In the genomic region with DNA sequence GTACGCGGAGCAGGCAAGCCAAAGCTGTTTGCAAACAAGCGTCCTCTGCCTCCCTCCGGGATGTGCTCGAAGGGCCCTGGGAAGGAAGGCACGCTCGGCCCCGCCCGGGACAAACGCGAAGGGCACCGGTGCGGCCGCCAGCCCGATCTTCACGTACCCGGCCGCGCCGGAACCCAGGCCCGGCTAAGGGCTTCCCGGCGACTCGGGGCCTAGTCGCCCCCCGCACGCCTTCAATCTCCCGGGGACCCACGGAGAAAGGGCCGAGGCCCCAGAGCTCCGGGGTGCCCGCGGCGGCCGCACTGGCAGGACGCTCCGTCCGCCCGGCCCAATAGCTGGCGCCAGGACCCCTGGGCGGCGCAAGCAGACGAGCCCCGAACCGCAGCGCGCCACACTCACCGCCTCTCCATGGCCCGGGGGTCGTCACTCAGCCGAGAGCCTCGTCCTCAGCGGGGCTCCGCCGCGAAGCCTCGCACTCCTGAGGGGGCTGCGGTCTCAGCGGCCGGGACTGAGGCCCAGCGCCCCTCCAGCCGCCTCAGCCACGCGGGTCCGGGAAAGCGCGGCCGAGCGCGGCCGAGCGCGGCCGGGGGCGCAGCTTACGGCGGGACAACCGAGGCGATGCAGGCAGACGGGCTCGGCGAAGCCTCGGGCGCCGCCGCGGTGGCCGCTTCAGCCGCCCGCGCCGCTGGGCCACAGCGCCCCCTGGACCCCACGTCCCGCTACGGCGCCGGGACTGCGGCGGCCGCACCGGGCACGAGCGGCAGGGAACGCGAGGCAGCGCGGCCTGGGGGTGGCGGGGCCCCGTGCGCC, we compare ENCODE assay signal across 8 mouse cellular contexts. TPM values are rescaled to one million over a fixed set of nuclear protein-coding genes. Genes with fewer than 3 reads are reported as not detected.
DNase-seq lines count a peak whose midpoint lies in the region; ATAC-seq lines count a peak whose summit lies in the region.

A gene (minus strand): TSS at position 742 of the 807 bp plus-strand sequence.

- H3K4me3 ChIP-seq in forebrain, embryonic 12.5 days (replicated peaks), result peak within 1 kb of the TSS; percentile 89
- H3K4me3 ChIP-seq in heart, embryonic 16.5 days (ENCODE audit: low read length), result peak within 1 kb of the TSS; percentile 90
- H3K4me3 ChIP-seq in liver, embryonic 16.5 days (ENCODE audit: low read depth, low read length), result peak within 1 kb of the TSS; percentile 69
- H3K4me3 ChIP-seq in neural tube, embryonic 12.5 days, result peak within 1 kb of the TSS; percentile 89
- peak within 1 kb of the TSS; percentile 91 for H3K4me3 ChIP-seq in stomach, embryonic 16.5 days (replicated peaks; ENCODE audit: low read length)

- H3K9ac ChIP-seq in forebrain, embryonic 12.5 days, result peak within 1 kb of the TSS; percentile 98
- H3K9ac ChIP-seq in heart, embryonic 16.5 days (ENCODE audit: low read length), result peak within 1 kb of the TSS; percentile 96
- H3K9ac ChIP-seq in liver, embryonic 16.5 days (ENCODE audit: low read depth, low read length), result peak within 1 kb of the TSS; percentile 73
- peak within 1 kb of the TSS; percentile 98 for H3K9ac ChIP-seq in neural tube, embryonic 12.5 days
- H3K9ac ChIP-seq in stomach, embryonic 16.5 days (ENCODE audit: low read length), result peak within 1 kb of the TSS; percentile 100

- peak; percentile 36 for DNase-seq in brain, embryonic 18.5 days (ENCODE audit: low read depth, low spot score)
- DNase-seq in kidney, postnatal 25 days, result peak; percentile 78 to 89

- H3K4me1 ChIP-seq in forebrain, embryonic 12.5 days, result peaks cover 11% of the 10 kb centered on the region
- peaks cover 2% of the 10 kb centered on the region; the same call in 1 of the 2 replicates for H3K4me1 ChIP-seq in heart, embryonic 16.5 days (ENCODE audit: control insufficient read depth, insufficient read depth, low read length)
- no peaks in the 10 kb centered on the region; the same call in 1 of the 2 replicates for H3K4me1 ChIP-seq in liver, embryonic 16.5 days (ENCODE audit: control insufficient read depth, low read depth, low read length)
- H3K4me1 ChIP-seq in neural tube, embryonic 12.5 days, result no peaks in the 10 kb centered on the region
- H3K4me1 ChIP-seq in stomach, embryonic 16.5 days (ENCODE audit: control insufficient read depth, insufficient read depth, low read length), result 0 out of 2 replicates have a peak, but pooled peaks cover 4% of the 10 kb centered on the region

- H3K27me3 ChIP-seq in forebrain, embryonic 12.5 days, result no peaks in the 10 kb centered on the region
- H3K27me3 ChIP-seq in heart, embryonic 16.5 days (ENCODE audit: control insufficient read depth, insufficient read depth, low read length), result no peaks in the 10 kb centered on the region
- peaks cover 24% of the 10 kb centered on the region for H3K27me3 ChIP-seq in liver, embryonic 16.5 days (ENCODE audit: control insufficient read depth, insufficient read depth, low read depth, low read length)
- no peaks in the 10 kb centered on the region for H3K27me3 ChIP-seq in neural tube, embryonic 12.5 days (replicated peaks)
- H3K27me3 ChIP-seq in stomach, embryonic 16.5 days (ENCODE audit: control insufficient read depth, insufficient read depth, low read length), result no peaks in the 10 kb centered on the region

- H3K4me2 ChIP-seq in forebrain, embryonic 12.5 days, result peak within 1 kb of the TSS; percentile 69
- H3K4me2 ChIP-seq in heart, embryonic 16.5 days (ENCODE audit: low read depth, low read length), result peak within 1 kb of the TSS; percentile 66
- peak within 1 kb of the TSS; percentile 82 for H3K4me2 ChIP-seq in liver, embryonic 16.5 days (ENCODE audit: low read depth, low read length)
- H3K4me2 ChIP-seq in neural tube, embryonic 12.5 days (replicated peaks), result peak within 1 kb of the TSS; percentile 70
- peak within 1 kb of the TSS; percentile 74 for H3K4me2 ChIP-seq in stomach, embryonic 16.5 days (ENCODE audit: low read depth, low read length)

- WGBS in forebrain, embryonic 12.5 days, result 0% methylated on average over 90 of the region's 111 CpGs
- under 1% methylated on average over 86 of the region's 111 CpGs for WGBS in heart, embryonic 16.5 days
- WGBS in liver, embryonic 16.5 days (ENCODE audit: insufficient replicate concordance), result under 1% methylated on average over 105 of the region's 111 CpGs
- under 1% methylated on average over 103 of the region's 111 CpGs for WGBS in neural tube, embryonic 12.5 days
- WGBS in stomach, embryonic 16.5 days, result under 1% methylated on average over 110 of the region's 111 CpGs

- H3K36me3 ChIP-seq in forebrain, embryonic 12.5 days (replicated peaks), result no peaks in the 10 kb centered on the region
- H3K36me3 ChIP-seq in heart, embryonic 16.5 days (ENCODE audit: control insufficient read depth, insufficient read depth), result no peaks in the 10 kb centered on the region
- H3K36me3 ChIP-seq in liver, embryonic 16.5 days (ENCODE audit: control insufficient read depth, insufficient read depth), result no peaks in the 10 kb centered on the region
- H3K36me3 ChIP-seq in neural tube, embryonic 12.5 days, result no peaks in the 10 kb centered on the region
- H3K36me3 ChIP-seq in stomach, embryonic 16.5 days (ENCODE audit: control insufficient read depth, insufficient read depth, low read length), result no peaks in the 10 kb centered on the region

- no peaks in the 10 kb centered on the region for H3K9me3 ChIP-seq in forebrain, embryonic 12.5 days
- H3K9me3 ChIP-seq in heart, embryonic 16.5 days (replicated peaks; ENCODE audit: control insufficient read depth, low read length), result no peaks in the 10 kb centered on the region
- H3K9me3 ChIP-seq in liver, embryonic 16.5 days (replicated peaks; ENCODE audit: control insufficient read depth, low read length), result no peaks in the 10 kb centered on the region
- H3K9me3 ChIP-seq in neural tube, embryonic 12.5 days, result no peaks in the 10 kb centered on the region
- no peaks in the 10 kb centered on the region for H3K9me3 ChIP-seq in stomach, embryonic 16.5 days (replicated peaks; ENCODE audit: control insufficient read depth, low read length)

- ATAC-seq in CD4-positive, CD25-positive, alpha-beta regulatory T cell, adult 4 months, result peak; percentile 80
- peak; percentile 93 for ATAC-seq in forebrain, embryonic 12.5 days (ENCODE audit: low FRiP score)
- peak; percentile 93 for ATAC-seq in heart, embryonic 16.5 days (replicated peaks; ENCODE audit: extremely low read depth, insufficient read depth, low FRiP score)
- ATAC-seq in liver, embryonic 16.5 days (ENCODE audit: low read depth), result peak; percentile 81
- peak; percentile 87 for ATAC-seq in neural tube, embryonic 12.5 days (ENCODE audit: low FRiP score, low read depth)
- ATAC-seq in stomach, embryonic 16.5 days (ENCODE audit: insufficient read depth, low FRiP score), result peak; percentile 95

- peak within 1 kb of the TSS; percentile 98 for H3K27ac ChIP-seq in forebrain, embryonic 12.5 days
- peak within 1 kb of the TSS; percentile 94 for H3K27ac ChIP-seq in heart, embryonic 16.5 days (ENCODE audit: low read length)
- peak within 1 kb of the TSS; percentile 68 for H3K27ac ChIP-seq in liver, embryonic 16.5 days (ENCODE audit: low read length)
- peak within 1 kb of the TSS; percentile 83 for H3K27ac ChIP-seq in neural tube, embryonic 12.5 days
- peak within 1 kb of the TSS; percentile 97 for H3K27ac ChIP-seq in stomach, embryonic 16.5 days (ENCODE audit: low read length)

RNA-seq across cellular contexts. Expression of the gene that starts here (rescaled TPM):
- 1 to 10 TPM in 1 of 2 experiments, under 1 TPM in 1; 0.87 to 1.6 TPM for polyA plus RNA-seq in CD4-positive, CD25-positive, alpha-beta regulatory T cell, adult 4 months (2017; shearing (Covaris generic))
- polyA plus RNA-seq in forebrain, embryonic 12.5 days (2016; fragmentation: Nextera tagmentation; extraction: Ambion mirVana), result 5.4 and 5.9 TPM in 2 replicates
- 2.5 and 2.9 TPM in 2 replicates for polyA plus RNA-seq in heart, embryonic 16.5 days (2015; fragmentation: Nextera tagmentation; extraction: Ambion mirVana)
- polyA plus RNA-seq in liver, embryonic 16.5 days (2015; fragmentation: Nextera tagmentation; extraction: Ambion mirVana), result 0.29 and 0.38 TPM in 2 replicates
- polyA plus RNA-seq in neural tube, embryonic 12.5 days (2016; fragmentation: Nextera tagmentation; extraction: Ambion mirVana), result 5.2 and 6.7 TPM in 2 replicates
- 2.3 and 2.5 TPM in 2 replicates for polyA plus RNA-seq in stomach, embryonic 16.5 days (2015; fragmentation: Nextera tagmentation; extraction: Ambion mirVana)

Comparison
In these comparisons a context has a peak if more than half of its experiments do, and no peak if none do; other contexts are left out.
1. Peak in every context shown above with its lines: DNase-seq, ATAC-seq, H3K4me3 ChIP-seq and H3K27ac ChIP-seq.
2. Peak in ATAC-seq, H3K4me3 ChIP-seq, H3K27ac ChIP-seq, H3K9ac ChIP-seq and H3K4me2 ChIP-seq in liver, embryonic 16.5 days; RNA of the gene not detected or under 1 TPM.